Mouse (Mus musculus) kidney, adult 2 months (tissue): ENCODE measurements around the gene Plekhm3. TPM values are rescaled to one million over a fixed set of nuclear protein-coding genes. Genes with fewer than 3 reads are reported as not detected.

Source experiments
- DNase-seq: peaks from one replicate; pipeline ENCODE4 v3.0.0; 2021
- H3K27ac ChIP-seq: fragments of 200-500 bp; 2 replicates; pipeline ENCODE4 v1.5.1; 2012; ENCODE audit warnings: low read depth, low read length, control low read depth, inconsistent platforms; ENCODE audit not compliant: insufficient read depth
- H3K27me3 ChIP-seq: fragments of 200-500 bp; replicated peaks from 2 replicates; pipeline ENCODE4 v1.6.1; 2012; ENCODE audit warnings: mild to moderate bottlenecking, moderate library complexity, low read length, inconsistent platforms; ENCODE audit not compliant: control insufficient read depth, insufficient read depth
- H3K36me3 ChIP-seq: fragments of 200-500 bp; 2 replicates; pipeline ENCODE4 v1.6.1; 2012; ENCODE audit warnings: mild to moderate bottlenecking, moderate library complexity, low read length, inconsistent platforms; ENCODE audit not compliant: control insufficient read depth, insufficient read depth
- H3K4me1 ChIP-seq: fragments of 200-500 bp; 2 replicates; pipeline ENCODE4 v1.6.1; 2011; ENCODE audit warnings: low read length; ENCODE audit not compliant: control insufficient read depth, insufficient read depth
- H3K4me3 ChIP-seq: fragments of 200-500 bp; 2 replicates; pipeline ENCODE4 v1.5.1; 2011; ENCODE audit warnings: mild to moderate bottlenecking, low read depth, low read length, control low read depth; ENCODE audit not compliant: insufficient read depth
- CTCF ChIP-seq: fragments of 200-500 bp; conservative IDR thresholded peaks from 2 replicates; pipeline ENCODE4 v1.5.1; 2011; ENCODE audit warnings: low read depth, mild to moderate bottlenecking, control low read depth, low read length, moderate library complexity, mixed read lengths; ENCODE audit not compliant: insufficient read depth, insufficient read length
- POLR2A ChIP-seq: fragments of 200-500 bp; IDR thresholded peaks from one replicate; pipeline ENCODE4 v1.6.1; 2011; ENCODE audit warnings: low read depth, low read length, control low read depth
- WGBS: fragments of 180-500 bp; shearing (Covaris S2); methylation state at CpG from one replicate; pipeline ENCODE4 v1.1.7; 2018; 5-methylcytosine and 5-hydroxymethylcytosine counted together
- polyA plus RNA-seq: library from polyadenylated mRNA; depleted of rRNA; stranded (reverse); fragments of >200 nt; gene quantifications from 2 replicates; pipeline ENCODE4 v1.2.3, GENCODE M21; 2012

Plekhm3 gene
- polyA plus RNA-seq, 1 experiment, result 3.3 TPM

DNA sequence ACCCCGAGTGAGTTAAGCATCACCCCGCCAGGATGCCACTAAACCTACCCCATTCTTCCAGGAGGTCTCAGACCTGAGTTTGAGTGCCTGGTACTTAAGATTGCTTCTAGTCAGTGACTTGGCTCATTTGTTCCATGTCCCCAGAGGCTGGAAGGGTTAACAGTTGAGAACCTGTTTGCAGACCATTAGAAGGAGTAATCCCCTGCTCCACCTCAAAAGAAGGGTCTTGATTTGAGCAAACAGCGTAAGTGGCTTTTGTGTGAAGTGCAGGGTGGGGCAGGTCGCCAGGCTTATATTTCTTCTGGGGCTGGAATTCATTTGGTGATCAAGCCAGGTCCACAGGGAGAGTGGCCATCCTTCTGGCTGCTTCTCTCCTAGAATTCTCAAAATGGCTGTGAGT is 183.3 kb downstream of the Plekhm3 start:
- no peaks in the 10 kb centered on the region for H3K36me3 ChIP-seq
- DNase-seq, result no peak
- no peaks in the 10 kb centered on the region for H3K27me3 ChIP-seq
- H3K4me3 ChIP-seq, result no peak overlapping the region
- no peak for TF ChIP-seq POLR2A
- no peak for TF ChIP-seq CTCF
- H3K4me1 ChIP-seq, result no peaks in the 10 kb centered on the region
- no peak overlapping the region for H3K27ac ChIP-seq
- WGBS, result 90% methylated on average over 4 of the region's 4 CpGs

DNA sequence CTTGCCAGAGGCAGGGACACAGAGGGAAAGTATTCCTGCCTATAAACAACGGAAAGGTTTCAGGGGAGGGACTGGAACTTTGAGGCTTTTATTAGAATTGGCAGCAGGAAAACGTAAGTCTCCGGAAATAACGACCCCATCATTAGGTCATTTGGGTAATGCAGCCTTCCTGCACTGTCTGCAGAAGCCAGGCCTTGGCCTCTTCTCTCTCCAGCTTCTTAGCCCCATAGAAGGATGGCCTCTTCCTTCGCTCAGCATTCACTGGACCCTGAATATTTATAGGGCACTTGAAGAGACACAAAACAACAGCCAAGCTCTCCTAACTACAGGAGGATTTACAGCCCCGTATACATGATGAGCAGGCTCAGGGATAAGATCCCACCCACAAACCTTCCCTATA is 186.5 kb downstream of the Plekhm3 start:
- no peak overlapping the region for H3K27ac ChIP-seq
- 42% methylated on average over 6 of the region's 6 CpGs for WGBS
- DNase-seq, result no peak
- H3K36me3 ChIP-seq, result no peaks in the 10 kb centered on the region
- H3K4me3 ChIP-seq, result no peak overlapping the region
- TF ChIP-seq CTCF, result no peak
- TF ChIP-seq POLR2A, result no peak
- no peaks in the 10 kb centered on the region for H3K27me3 ChIP-seq
- no peaks in the 10 kb centered on the region for H3K4me1 ChIP-seq

DNA sequence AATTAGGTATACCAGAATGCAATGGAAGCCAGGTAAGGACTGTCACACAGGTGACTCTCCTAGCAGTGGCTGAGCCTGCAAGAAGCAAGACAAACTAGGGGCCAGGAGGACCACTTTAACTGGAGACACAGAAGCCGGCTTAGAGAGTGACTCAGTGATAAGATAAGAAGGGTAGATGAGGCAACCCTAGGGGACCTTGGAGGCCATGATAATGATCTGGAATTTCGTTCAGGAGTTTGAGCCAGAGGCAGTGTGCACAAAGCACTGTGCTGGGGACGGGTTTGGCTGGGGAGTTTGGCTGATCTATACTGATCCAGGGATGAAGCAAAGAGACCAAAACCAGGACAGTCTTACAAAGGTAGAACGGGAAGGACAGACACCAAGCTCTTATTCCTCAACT is 195.0 kb downstream of the Plekhm3 start:
- Histone ChIP-seq H3K36me3 (no peaks in the 10 kb centered on the region), H3K4me1 (no peaks in the 10 kb centered on the region), H3K4me3 (no peak overlapping the region), H3K27ac (no peak overlapping the region), H3K27me3 (no peaks in the 10 kb centered on the region)
- WGBS, result 87% methylated on average over 4 of the region's 4 CpGs
- no peak for DNase-seq
- TF ChIP-seq CTCF (no peak), POLR2A (no peak)

DNA sequence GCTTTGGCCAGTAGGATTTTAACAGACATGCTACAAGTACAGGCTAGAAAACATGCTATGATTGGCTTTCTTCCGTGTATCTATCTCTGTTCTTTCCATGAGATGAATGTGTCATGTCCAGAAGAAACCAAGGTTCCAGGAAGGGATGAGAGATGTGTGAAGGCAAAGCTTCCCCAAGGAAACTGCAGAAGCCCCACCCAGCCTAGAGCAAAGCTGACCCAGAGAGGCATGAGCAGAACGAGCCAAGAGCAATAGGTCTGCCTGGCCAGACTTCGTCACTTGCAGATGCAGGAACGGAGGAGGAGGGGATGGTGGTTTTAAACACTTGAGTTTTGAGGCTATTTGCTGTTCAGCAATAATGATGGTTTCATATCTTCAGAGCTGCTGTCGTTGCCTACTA is 198.9 kb downstream of the Plekhm3 start:
- no peak for TF ChIP-seq POLR2A
- no peak for TF ChIP-seq CTCF
- no peaks in the 10 kb centered on the region for H3K36me3 ChIP-seq

DNA sequence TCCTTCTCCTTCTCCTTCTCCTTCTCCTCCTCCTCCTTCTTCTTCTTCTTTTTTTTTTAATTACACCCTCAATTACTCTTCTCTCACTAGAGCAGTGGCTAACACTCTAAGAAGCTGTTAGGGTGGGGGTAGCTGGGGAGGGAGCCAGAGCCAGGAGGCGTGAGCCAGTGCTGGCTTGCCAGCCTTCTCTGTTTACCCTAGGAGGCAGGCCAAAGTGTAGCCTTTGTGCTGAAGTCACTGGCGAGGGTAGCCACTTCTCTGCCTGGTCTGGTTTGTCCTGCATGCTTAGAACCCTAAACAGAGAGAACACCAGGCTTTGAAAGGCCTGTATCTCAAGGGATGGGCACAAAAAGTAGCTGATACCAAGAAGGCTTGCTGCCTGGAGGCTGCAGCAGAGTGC is 199.4 kb downstream of the Plekhm3 start:
- Histone ChIP-seq H3K4me3 (no peak overlapping the region), H3K36me3 (no peaks in the 10 kb centered on the region), H3K27ac (no peak overlapping the region), H3K4me1 (no peaks in the 10 kb centered on the region; the same call in 1 of the 2 replicates), H3K27me3 (no peaks in the 10 kb centered on the region)
- TF ChIP-seq POLR2A (no peak), CTCF (no peak)
- peak; percentile 54 for DNase-seq
- WGBS, result 48% methylated on average over 2 of the region's 2 CpGs

More for the DNA sequence above, 198.9 kb downstream of the Plekhm3 start:
- no peak overlapping the region for H3K27ac ChIP-seq
- no peak overlapping the region for H3K4me3 ChIP-seq
- H3K4me1 ChIP-seq, result no peaks in the 10 kb centered on the region; the same call in 1 of the 2 replicates
- no peaks in the 10 kb centered on the region for H3K27me3 ChIP-seq
- WGBS, result 86% methylated on average over 5 of the region's 5 CpGs
- DNase-seq, result no peak

GRCm38 (mm10) chr1:64756640-64757030 is 200.0 kb downstream of the Plekhm3 start:
- Histone ChIP-seq H3K4me1 (no peaks in the 10 kb centered on the region; the same call in 1 of the 2 replicates), H3K36me3 (no peaks in the 10 kb centered on the region), H3K4me3 (no peak overlapping the region), H3K27me3 (no peaks in the 10 kb centered on the region), H3K27ac (no peak overlapping the region)
- WGBS, result 46% methylated on average over 10 of the region's 10 CpGs
- TF ChIP-seq CTCF (no peak), POLR2A (no peak)
- DNase-seq, result peak; percentile 14

- no peak overlapping the region for H3K27ac ChIP-seq
- DNase-seq, result peak; percentile 52
Measured at GRCm38 (mm10) chr1:64755971-64756639, 200.5 kb downstream of the Plekhm3 start.

More at GRCm38 (mm10) chr1:64755971-64756639, 200.5 kb downstream of the Plekhm3 start:
- H3K4me3 ChIP-seq, result no peak overlapping the region
- H3K36me3 ChIP-seq, result no peaks in the 10 kb centered on the region
- H3K27me3 ChIP-seq, result no peaks in the 10 kb centered on the region
- 61% methylated on average over 7 of the region's 7 CpGs for WGBS
- H3K4me1 ChIP-seq, result no peaks in the 10 kb centered on the region; the same call in 1 of the 2 replicates
- TF ChIP-seq POLR2A (no peak), CTCF (no peak)
